Mouse (Mus musculus): ENCODE measurements around the gene Ttpal. TPM values are rescaled to one million over a fixed set of nuclear protein-coding genes. Genes with fewer than 3 reads are reported as not detected.

The Ttpal gene
- polyA plus RNA-seq, 3 experiments from 2014 or later, result 37.3 to 41.8 (median 40.6) TPM

- ATAC-seq, result no peak
Observed at GRCm38 (mm10) chr2:163663930-163664329, 61.8 kb downstream of the Ttpal start.

DNA sequence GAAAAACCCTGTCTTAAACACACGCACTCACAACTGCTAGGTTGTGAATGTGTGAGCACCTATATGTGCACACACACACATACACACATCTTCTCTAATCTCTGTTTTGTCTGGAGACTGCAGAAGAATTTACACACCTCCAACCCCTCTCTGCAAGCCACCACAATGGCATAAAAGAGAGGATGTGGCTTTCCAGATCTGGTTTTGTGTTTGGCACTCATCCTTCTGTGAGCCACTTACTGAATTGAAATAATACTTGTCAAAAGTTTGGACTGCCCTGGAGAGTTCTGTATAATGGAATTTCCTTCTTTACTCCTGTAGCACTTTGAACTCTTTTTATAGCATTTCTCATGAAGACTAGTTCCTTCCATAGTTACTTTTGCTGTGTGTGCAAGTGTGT, 64.9 kb downstream of the Ttpal start:
- no peak for ATAC-seq

Other genes with a start within 250 kb of the Ttpal start
- not detected for gene Jph2, start 204.3 kb upstream of the Ttpal start, polyA plus RNA-seq (2017; shearing (Covaris generic))
- 100 to 1,000 TPM; 120 to 137 (median 126) TPM for gene Oser1, start 177.6 kb upstream of the Ttpal start, polyA plus RNA-seq (2017; shearing (Covaris generic))
- under 1 TPM in 1 of 3 experiments, not detected in 2; 0.39 TPM for gene Gdap1l1, start 163.8 kb upstream of the Ttpal start, polyA plus RNA-seq (2017; shearing (Covaris generic))
- gene Fitm2, start 129.7 kb upstream of the Ttpal start, polyA plus RNA-seq (2017; shearing (Covaris generic)), result 1 to 10 TPM; 1.3 to 3.0 (median 2.2) TPM
- not detected for gene R3hdml, start 110.0 kb upstream of the Ttpal start, polyA plus RNA-seq (2017; shearing (Covaris generic))
- gene Hnf4a, start 95.5 kb upstream of the Ttpal start, polyA plus RNA-seq (2017; shearing (Covaris generic)), result not detected
- gene Serinc3, start 42.8 kb downstream of the Ttpal start, polyA plus RNA-seq (2017; shearing (Covaris generic)), result 100 to 1,000 TPM; 124 to 178 (median 145) TPM
- gene Pkig, start 56.1 kb downstream of the Ttpal start, polyA plus RNA-seq (2017; shearing (Covaris generic)), result 1 to 10 TPM; 2.0 to 5.5 (median 3.3) TPM
- 1 to 10 TPM; 4.4 to 8.2 (median 7.4) TPM for gene Ada, start 147.9 kb downstream of the Ttpal start, polyA plus RNA-seq (2017; shearing (Covaris generic))
- not detected for gene Ccn5, start 218.5 kb downstream of the Ttpal start, polyA plus RNA-seq (2017; shearing (Covaris generic))

Measured in inflammation-experienced regulatory T-cells, adult 6 months (primary cell).